Mouse (Mus musculus) thymus, adult 2 months (tissue): ENCODE measurements around the gene B3gnt3.

ENCODE experiments used
- CTCF ChIP-seq: fragments of 200-500 bp; IDR thresholded peaks from 2 replicates; pipeline ENCODE4 v1.5.1; 2012; ENCODE audit warnings: mild to moderate bottlenecking, control low read depth, low read length, moderate library complexity, borderline replicate concordance; ENCODE audit not compliant: control insufficient read depth, poor library complexity, insufficient read depth; ENCODE audit errors: extremely low read depth
- POLR2A ChIP-seq: fragments of 200-500 bp; IDR thresholded peaks from 2 replicates; pipeline ENCODE4 v1.6.1; 2012; ENCODE audit warnings: mild to moderate bottlenecking, low read length, control low read depth, moderate library complexity; ENCODE audit not compliant: control insufficient read depth, poor library complexity, insufficient read depth; ENCODE audit errors: extremely low read depth

DNA sequence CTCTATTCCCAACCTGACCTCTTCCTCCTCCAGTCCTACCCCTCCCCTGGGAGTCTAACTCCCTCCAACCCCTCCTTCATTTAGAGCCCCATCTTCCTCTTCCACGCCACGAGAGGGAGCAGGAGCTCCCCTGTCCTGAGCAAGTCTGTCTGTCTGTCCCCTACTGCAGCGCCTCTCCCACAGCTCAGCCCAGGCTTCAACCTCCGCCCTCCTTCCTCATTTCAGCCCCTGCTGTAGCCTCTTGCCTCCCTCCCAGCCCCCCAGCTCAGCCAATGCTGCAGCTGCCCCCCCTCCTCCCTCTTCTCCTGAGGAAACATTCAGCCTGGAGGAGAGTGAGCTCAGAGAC, 471 bp upstream of the B3gnt3 start:
- TF ChIP-seq CTCF (no peak), POLR2A (no peak)
